Comparison of ENCODE assay signal across 26 mouse cellular contexts in the genomic region with DNA sequence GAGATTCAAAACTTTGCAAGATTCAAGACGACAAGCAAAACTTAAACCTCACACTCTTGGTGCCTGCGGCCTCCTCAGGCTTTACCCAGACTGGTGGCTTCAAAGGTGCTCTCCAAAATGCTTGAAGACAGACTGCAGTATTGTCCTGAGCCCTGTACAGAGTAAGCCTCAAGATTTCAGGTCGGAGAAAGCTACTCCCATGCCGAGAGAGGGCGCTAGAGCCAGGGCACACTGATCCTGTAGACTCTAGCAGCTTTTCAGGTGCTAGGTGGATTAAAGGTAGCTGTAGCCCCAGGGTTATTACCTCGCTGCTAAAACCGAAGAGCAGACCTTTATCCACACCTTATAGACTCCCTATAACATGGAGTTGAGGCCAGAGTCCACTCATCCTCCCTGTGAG. TPM values are rescaled to one million over a fixed set of nuclear protein-coding genes. Genes with fewer than 3 reads are reported as not detected.
DNase-seq lines count a peak whose midpoint lies in the region; ATAC-seq and TF ChIP-seq lines count a peak whose summit lies in the region.
"Had no signal": no experiment of that assay in that cellular context is flagged by ENCODE, and none has a peak within 500 bp of the region (broad histone marks: within the 10 kb centered on the region; RNA-seq: fewer than 3 reads in every experiment).

No protein-coding gene starts in this region.

- H3K36me3 ChIP-seq in hindbrain, postnatal 0 days (ENCODE audit: insufficient read depth, low read length) = no peaks in the 10 kb centered on the region
- no peaks in the 10 kb centered on the region for H3K36me3 ChIP-seq in hindbrain, embryonic 12.5 days
- no peaks in the 10 kb centered on the region for H3K36me3 ChIP-seq in midbrain, embryonic 12.5 days
- H3K36me3 ChIP-seq in midbrain, postnatal 0 days (ENCODE audit: insufficient read depth, low read length) = no peaks in the 10 kb centered on the region
- H3K36me3 ChIP-seq in stomach, postnatal 0 days (ENCODE audit: control insufficient read depth, insufficient read depth, low read length) = no peaks in the 10 kb centered on the region
- no peaks in the 10 kb centered on the region for H3K36me3 ChIP-seq in heart, embryonic 12.5 days
- H3K36me3 ChIP-seq: embryonic facial prominence, embryonic 13.5 days; hindbrain, embryonic 10.5 days; neural tube, embryonic 13.5 days had no signal

- no peaks in the 10 kb centered on the region for H3K4me1 ChIP-seq in hindbrain, postnatal 0 days (ENCODE audit: insufficient read depth, low read length)
- H3K4me1 ChIP-seq in hindbrain, embryonic 12.5 days = no peaks in the 10 kb centered on the region
- 0 out of 2 replicates have a peak, but pooled peaks cover 4% of the 10 kb centered on the region for H3K4me1 ChIP-seq in midbrain, embryonic 12.5 days
- no peaks in the 10 kb centered on the region for H3K4me1 ChIP-seq in midbrain, postnatal 0 days (ENCODE audit: insufficient read depth, low read length)
- H3K4me1 ChIP-seq in stomach, postnatal 0 days (replicated peaks; ENCODE audit: control insufficient read depth, insufficient read depth) = no peaks in the 10 kb centered on the region
- H3K4me1 ChIP-seq in heart, embryonic 12.5 days (replicated peaks) = no peaks in the 10 kb centered on the region
- H3K4me1 ChIP-seq: embryonic facial prominence, embryonic 13.5 days; neural tube, embryonic 13.5 days had no signal

- TF ChIP-seq CTCF in hindbrain, postnatal 0 days (IDR thresholded peaks at IDR 0.05; ENCODE audit: low read depth) = 0 out of 2 replicates have a peak, but pooled peaks have one; percentile 6
- TF ChIP-seq CTCF in midbrain, postnatal 0 days (IDR thresholded peaks at IDR 0.05) = no peak
- peak; percentile 31 for TF ChIP-seq CTCF in Patski (IDR thresholded peaks at IDR 0.05)
- TF ChIP-seq CTCF in stomach, postnatal 0 days (IDR thresholded peaks at IDR 0.05; ENCODE audit: low read depth) = 0 out of 2 replicates have a peak, but pooled peaks have one; percentile 22

- peaks cover 52% of the 10 kb centered on the region for H3K27me3 ChIP-seq in hindbrain, postnatal 0 days (ENCODE audit: insufficient read depth, low read length)
- peaks cover 60% of the 10 kb centered on the region for H3K27me3 ChIP-seq in hindbrain, embryonic 12.5 days
- peaks cover 53% of the 10 kb centered on the region for H3K27me3 ChIP-seq in midbrain, embryonic 12.5 days
- peaks cover 44% of the 10 kb centered on the region for H3K27me3 ChIP-seq in midbrain, postnatal 0 days (ENCODE audit: insufficient read depth, low read length)
- peaks cover 57% of the 10 kb centered on the region for H3K27me3 ChIP-seq in Patski
- H3K27me3 ChIP-seq in stomach, postnatal 0 days (ENCODE audit: control insufficient read depth, insufficient read depth, low read length) = peaks cover 3% of the 10 kb centered on the region; the same call in 1 of the 2 replicates
- H3K27me3 ChIP-seq in heart, embryonic 12.5 days (replicated peaks) = peaks cover 61% of the 10 kb centered on the region

- WGBS in hindbrain, postnatal 0 days = 12% methylated on average over 7 of the region's 7 CpGs
- 7% methylated on average over 7 of the region's 7 CpGs for WGBS in hindbrain, embryonic 12.5 days
- 12% methylated on average over 7 of the region's 7 CpGs for WGBS in midbrain, embryonic 12.5 days
- WGBS in midbrain, postnatal 0 days = 16% methylated on average over 7 of the region's 7 CpGs
- 21% methylated on average over 7 of the region's 7 CpGs for WGBS in stomach, postnatal 0 days
- WGBS in heart, embryonic 12.5 days = 10% methylated on average over 7 of the region's 7 CpGs

- H3K27ac ChIP-seq in hindbrain, postnatal 0 days = no peak overlapping the region
- no peak overlapping the region for H3K27ac ChIP-seq in hindbrain, embryonic 12.5 days
- no peak overlapping the region for H3K27ac ChIP-seq in midbrain, embryonic 12.5 days (replicated peaks)
- no peak overlapping the region for H3K27ac ChIP-seq in midbrain, postnatal 0 days (ENCODE audit: low read depth, low read length)
- no peak overlapping the region for H3K27ac ChIP-seq in stomach, postnatal 0 days (replicated peaks)
- H3K27ac ChIP-seq in heart, embryonic 12.5 days (ENCODE audit: poor library complexity, severe bottlenecking) = no peak overlapping the region
- H3K27ac ChIP-seq: embryonic facial prominence, embryonic 13.5 days; hindbrain, embryonic 10.5 days; macrophage; neural tube, embryonic 13.5 days had no signal

- no peak for DNase-seq in hindbrain, postnatal 0 days (ENCODE audit: low spot score)
- no peak for DNase-seq in midbrain, postnatal 0 days (ENCODE audit: low spot score)
- no peak for DNase-seq in Patski (ENCODE audit: low read depth, low spot score)
- DNase-seq in stomach, postnatal 0 days (ENCODE audit: low spot score) = no peak
- DNase-seq: adrenal gland, postnatal 14 days; B cell, adult 2 months; cerebellum, adult 18-20 months; cerebellum, postnatal 36 days; heart, adult 18-20 months; lung, adult 2 months; right cerebral cortex, postnatal 4 days; thymus, postnatal 36 days had no signal

- no peak overlapping the region for H3K9ac ChIP-seq in hindbrain, postnatal 0 days (replicated peaks; ENCODE audit: low read length)
- H3K9ac ChIP-seq in hindbrain, embryonic 12.5 days = no peak overlapping the region
- H3K9ac ChIP-seq in midbrain, embryonic 12.5 days (replicated peaks) = no peak overlapping the region
- no peak overlapping the region for H3K9ac ChIP-seq in midbrain, postnatal 0 days (replicated peaks; ENCODE audit: low read length, poor library complexity, severe bottlenecking)
- H3K9ac ChIP-seq in stomach, postnatal 0 days (ENCODE audit: low read length) = no peak overlapping the region
- H3K9ac ChIP-seq in heart, embryonic 12.5 days = no peak overlapping the region
- H3K9ac ChIP-seq: embryonic facial prominence, embryonic 13.5 days; neural tube, embryonic 13.5 days had no signal

- no peak overlapping the region for H3K4me3 ChIP-seq in hindbrain, postnatal 0 days (ENCODE audit: low read length)
- no peak overlapping the region for H3K4me3 ChIP-seq in hindbrain, embryonic 12.5 days
- H3K4me3 ChIP-seq in midbrain, embryonic 12.5 days = no peak overlapping the region
- no peak overlapping the region for H3K4me3 ChIP-seq in midbrain, postnatal 0 days (ENCODE audit: low read depth, low read length)
- H3K4me3 ChIP-seq in stomach, postnatal 0 days (ENCODE audit: low read depth, low read length) = no peak overlapping the region
- H3K4me3 ChIP-seq in heart, embryonic 12.5 days = no peak overlapping the region
- H3K4me3 ChIP-seq: embryonic facial prominence, embryonic 13.5 days; hindbrain, embryonic 10.5 days; neural tube, embryonic 13.5 days had no signal

- no peak for TF ChIP-seq EP300 in stomach, postnatal 0 days (optimal IDR thresholded peaks at IDR 0.05)

- in situ Hi-C loops in Patski (cut with MboI; ENCODE audit: low pct_unique_long_range_greater_than_20kb) = no loop called here

- CTCF ChIA-PET in Patski (lab: Charles Lee) = no interaction called here

- H3K9me3 ChIP-seq in hindbrain, postnatal 0 days (ENCODE audit: low read length) = no peaks in the 10 kb centered on the region
- no peaks in the 10 kb centered on the region for H3K9me3 ChIP-seq in hindbrain, embryonic 12.5 days (replicated peaks)
- H3K9me3 ChIP-seq in midbrain, embryonic 12.5 days = no peaks in the 10 kb centered on the region
- no peaks in the 10 kb centered on the region for H3K9me3 ChIP-seq in midbrain, postnatal 0 days (ENCODE audit: low read length)
- H3K9me3 ChIP-seq in stomach, postnatal 0 days (ENCODE audit: control insufficient read depth, low read length) = no peaks in the 10 kb centered on the region
- no peaks in the 10 kb centered on the region for H3K9me3 ChIP-seq in heart, embryonic 12.5 days (replicated peaks)
- H3K9me3 ChIP-seq: embryonic facial prominence, embryonic 13.5 days; hindbrain, embryonic 10.5 days; neural tube, embryonic 13.5 days had no signal

- POLR2A ChIA-PET in Patski (lab: Charles Lee) = no interaction called here

- no peak overlapping the region for H3K4me2 ChIP-seq in hindbrain, postnatal 0 days (ENCODE audit: low read depth, low read length)
- no peak overlapping the region for H3K4me2 ChIP-seq in hindbrain, embryonic 12.5 days (replicated peaks)
- H3K4me2 ChIP-seq in midbrain, embryonic 12.5 days (replicated peaks) = no peak overlapping the region
- H3K4me2 ChIP-seq in midbrain, postnatal 0 days (ENCODE audit: low read depth, low read length, poor library complexity, severe bottlenecking) = no peak overlapping the region
- H3K4me2 ChIP-seq in stomach, postnatal 0 days (replicated peaks; ENCODE audit: low read depth) = no peak overlapping the region
- H3K4me2 ChIP-seq in heart, embryonic 12.5 days = no peak overlapping the region
- H3K4me2 ChIP-seq: embryonic facial prominence, embryonic 13.5 days; neural tube, embryonic 13.5 days had no signal

- no peak for ATAC-seq in hindbrain, postnatal 0 days
- ATAC-seq in hindbrain, embryonic 12.5 days (ENCODE audit: low FRiP score) = no peak
- 0 out of 2 replicates have a peak, but pooled peaks have one; percentile 13 for ATAC-seq in midbrain, embryonic 12.5 days (ENCODE audit: low FRiP score, low read depth)
- ATAC-seq in midbrain, postnatal 0 days (ENCODE audit: low FRiP score) = no peak
- ATAC-seq in Patski = peak; percentile 45
- no peak for ATAC-seq in stomach, postnatal 0 days (ENCODE audit: low FRiP score, low TSS enrichment)
- no peak for ATAC-seq in heart, embryonic 12.5 days (ENCODE audit: insufficient number of reproducible peaks, low FRiP score)
- ATAC-seq: intestine, embryonic 16.5 days had no signal

RNA-seq across cellular contexts. Expression of a gene that starts 20.1 kb away (rescaled TPM):
- not detected in 2 replicates for total RNA-seq in hindbrain, postnatal 0 days (2014; rRNA removed)
- polyA plus RNA-seq in hindbrain, postnatal 0 days (2015; fragmentation: Nextera tagmentation; extraction: Ambion mirVana) = not detected in 2 replicates
- 2.4 and 5.6 TPM in 2 replicates for polyA plus RNA-seq in hindbrain, embryonic 12.5 days (2016; fragmentation: Nextera tagmentation; extraction: Ambion mirVana)
- polyA plus RNA-seq in midbrain, embryonic 12.5 days (2016; fragmentation: Nextera tagmentation; extraction: Ambion mirVana) = 0.31 TPM in 1 of 2 replicates, not detected in the other
- not detected in 2 replicates for total RNA-seq in midbrain, postnatal 0 days (2014; rRNA removed)
- not detected in 2 replicates for polyA plus RNA-seq in midbrain, postnatal 0 days (2015; fragmentation: Nextera tagmentation; extraction: Ambion mirVana)
- polyA plus RNA-seq in Patski (2021) = 0.04 TPM
- 0.85 and 1.0 TPM in 2 replicates for polyA plus RNA-seq in stomach, postnatal 0 days (2015; fragmentation: Nextera tagmentation; extraction: Ambion mirVana)
- 0.19 and 0.22 TPM in 2 replicates for polyA plus RNA-seq in heart, embryonic 12.5 days (2016; fragmentation: Nextera tagmentation; extraction: Ambion mirVana)
- total RNA-seq: adrenal gland, postnatal 14 days; gastrocnemius, adult 8-10 months; heart, adult 18-20 months; layer of hippocampus, adult 8-10 months; monocyte, adult 5-6 weeks had no signal
- polyA plus RNA-seq: heart, embryonic 16.5 days; kidney, embryonic 16.5 days; lung, adult 2 months; macrophage; testis, adult 2 months had no signal

RNA-seq across cellular contexts. Expression of a gene that starts 36.3 kb away (rescaled TPM):
- total RNA-seq in hindbrain, postnatal 0 days (2014; rRNA removed) = 39.2 and 45.5 TPM in 2 replicates
- polyA plus RNA-seq in hindbrain, postnatal 0 days (2015; fragmentation: Nextera tagmentation; extraction: Ambion mirVana) = 46.0 and 50.1 TPM in 2 replicates
- 85.1 and 87.1 TPM in 2 replicates for polyA plus RNA-seq in hindbrain, embryonic 12.5 days (2016; fragmentation: Nextera tagmentation; extraction: Ambion mirVana)
- 88.9 and 94.4 TPM in 2 replicates for polyA plus RNA-seq in midbrain, embryonic 12.5 days (2016; fragmentation: Nextera tagmentation; extraction: Ambion mirVana)
- total RNA-seq in midbrain, postnatal 0 days (2014; rRNA removed) = 51.4 and 60.7 TPM in 2 replicates
- polyA plus RNA-seq in midbrain, postnatal 0 days (2015; fragmentation: Nextera tagmentation; extraction: Ambion mirVana) = 39.6 and 43.4 TPM in 2 replicates
- polyA plus RNA-seq in Patski (2021) = 89.2 TPM
- polyA plus RNA-seq in stomach, postnatal 0 days (2015; fragmentation: Nextera tagmentation; extraction: Ambion mirVana) = 44.4 and 46.7 TPM in 2 replicates
- polyA plus RNA-seq in heart, embryonic 12.5 days (2016; fragmentation: Nextera tagmentation; extraction: Ambion mirVana) = 39.5 and 41.6 TPM in 2 replicates

Comparison
In these comparisons a context has a peak if more than half of its experiments do, and no peak if none do; other contexts are left out.
1. ATAC-seq: peak in midbrain, embryonic 12.5 days (single experiment) and Patski (single experiment); none in hindbrain, postnatal 0 days (single experiment), hindbrain, embryonic 12.5 days (single experiment), midbrain, postnatal 0 days (single experiment), stomach, postnatal 0 days (single experiment) and heart, embryonic 12.5 days (single experiment).